Mouse (Mus musculus) spleen, adult 2 months (tissue): ENCODE data around the gene Trpc2.

Source experiments
- CTCF ChIP-seq: fragments of 200-500 bp; IDR thresholded peaks from 2 replicates; pipeline ENCODE4 v1.5.1; 2011; ENCODE audit warnings: mild to moderate bottlenecking, inconsistent platforms; ENCODE audit not compliant: insufficient read depth, insufficient read length, insufficient replicate concordance; ENCODE audit errors: extremely low read depth
- POLR2A ChIP-seq: fragments of 200-500 bp; IDR thresholded peaks from 2 replicates; pipeline ENCODE4 v1.6.1; 2011; ENCODE audit warnings: low read depth, low read length, inconsistent platforms

DNA sequence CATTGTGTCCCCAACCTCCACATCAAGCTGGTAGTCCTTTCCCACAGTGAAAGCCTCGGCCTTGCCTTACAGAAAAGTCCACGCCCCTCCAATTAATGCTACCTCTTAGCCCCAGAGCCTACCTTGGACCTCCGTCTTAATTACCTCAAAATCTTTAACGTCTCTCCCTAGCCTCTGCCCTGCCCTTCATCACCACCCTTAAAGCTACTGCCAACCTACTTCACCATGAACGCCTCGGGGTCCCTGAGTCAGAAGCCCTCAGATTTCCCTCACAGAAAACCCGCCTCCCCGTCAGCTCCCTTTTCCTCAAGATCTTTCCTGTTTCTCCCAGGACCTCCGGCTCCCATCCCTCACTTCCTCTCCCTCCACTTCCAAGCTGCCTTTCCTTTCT, 18.3 kb upstream of the Trpc2 start:
- TF ChIP-seq CTCF (no peak), POLR2A (no peak)
